Mouse (Mus musculus) midbrain, embryonic 10.5 days (tissue): Measurements from ENCODE around the gene Ctdsp2. TPM values are rescaled to one million over a fixed set of nuclear protein-coding genes. Genes with fewer than 3 reads are reported as not detected.

Experiments used
- DNase-seq: peaks from one replicate; pipeline ENCODE4 v3.0.0-alpha.2; 2017; ENCODE audit warnings: low spot score
- H3K27ac ChIP-seq: fragments of 300-500 bp; sonication (generic); replicated peaks from 2 replicates; pipeline ENCODE4 v1.5.1; 2016; ENCODE audit warnings: mild to moderate bottlenecking
- H3K27me3 ChIP-seq: fragments of 300-500 bp; sonication (generic); 2 replicates; pipeline ENCODE4 v1.6.1; 2016; ENCODE audit warnings: low read depth, mild to moderate bottlenecking; ENCODE audit not compliant: poor library complexity, severe bottlenecking
- H3K36me3 ChIP-seq: fragments of 300-500 bp; sonication (generic); 2 replicates; pipeline ENCODE4 v1.6.1; 2016; ENCODE audit warnings: mild to moderate bottlenecking, moderate library complexity
- H3K4me1 ChIP-seq: fragments of 300-500 bp; sonication (generic); 2 replicates; pipeline ENCODE4 v1.6.1; 2016
- H3K4me3 ChIP-seq: fragments of 300-500 bp; sonication (generic); 2 replicates; pipeline ENCODE4 v1.5.1; 2016; ENCODE audit warnings: mild to moderate bottlenecking, moderate library complexity
- H3K9me3 ChIP-seq: fragments of 300-500 bp; sonication (generic); replicated peaks from 2 replicates; pipeline ENCODE4 v1.6.1; 2016; ENCODE audit warnings: mild to moderate bottlenecking
- WGBS: fragments of 180-500 bp; shearing (Covaris S2); methylation state at CpG from one replicate; pipeline ENCODE4 v1.1.7; 2016; 5-methylcytosine and 5-hydroxymethylcytosine counted together
- microRNA counts: library from miRNA; unstranded; fragments of <30 nt; microRNA quantifications from one replicate; lab custom pipeline; 2017
- microRNA-seq: library from miRNA; unstranded; fragments of <30 nt; microRNA quantifications from one replicate; pipeline ENCODE4, GENCODE M21; 2017
- polyA plus RNA-seq: library from polyadenylated mRNA; unstranded; fragments of >200 nt; fragmentation: Nextera tagmentation; extraction: Ambion mirVana; gene quantifications from 2 replicates; pipeline ENCODE4 v1.2.1, GENCODE M21; 2016

Gene Ctdsp2
- polyA plus RNA-seq, 1 experiment from 2014 or later: 36.8 TPM

- Histone ChIP-seq H3K36me3 (peaks cover 29% of the 10 kb centered on the region), H3K27ac (peak overlapping the region; percentile 89), H3K27me3 (peaks cover 28% of the 10 kb centered on the region), H3K4me3 (peak overlapping the region; percentile 77), H3K4me1 (peaks cover 32% of the 10 kb centered on the region), H3K9me3 (no peaks in the 10 kb centered on the region)
- no peak for DNase-seq
- WGBS: 22% methylated on average over 5 of the region's 5 CpGs
Measured at GRCm38 (mm10) chr10:127042468-127043115, 64.1 kb downstream of the Ctdsp2 start.

GRCm38 (mm10) chr10:127043187-127043586 is 64.7 kb downstream of the Ctdsp2 start:
- Histone ChIP-seq H3K27me3 (peaks cover 34% of the 10 kb centered on the region), H3K36me3 (peaks cover 29% of the 10 kb centered on the region), H3K4me3 (peak overlapping the region; percentile 77; the same call in 1 of the 2 replicates), H3K9me3 (no peaks in the 10 kb centered on the region), H3K27ac (no peak overlapping the region), H3K4me1 (peaks cover 30% of the 10 kb centered on the region)
- DNase-seq: no peak
- WGBS: 60% methylated on average over 6 of the region's 6 CpGs

GRCm38 (mm10) chr10:127047954-127048353 is 69.4 kb downstream of the Ctdsp2 start, which contains the start of gene Cyp27b1:
Cyp27b1 (plus strand) TSS chr10:127048250.
- peaks cover 29% of the 10 kb centered on the region for H3K36me3 ChIP-seq
- DNase-seq: no peak
- peaks cover 25% of the 10 kb centered on the region for H3K4me1 ChIP-seq
- H3K4me3 ChIP-seq: peak within 1 kb of the TSS; percentile 34
- 25% methylated on average over 5 of the region's 5 CpGs for WGBS
- H3K9me3 ChIP-seq: no peaks in the 10 kb centered on the region
- H3K27ac ChIP-seq: no peak within 1 kb of the TSS
- H3K27me3 ChIP-seq: peaks cover 60% of the 10 kb centered on the region

GRCm38 (mm10) chr10:127048608-127049394 is 70.3 kb downstream of the Ctdsp2 start:
- peak; percentile 30 for DNase-seq
- Histone ChIP-seq H3K9me3 (no peaks in the 10 kb centered on the region), H3K27me3 (peaks cover 60% of the 10 kb centered on the region), H3K27ac (no peak overlapping the region), H3K4me1 (peaks cover 18% of the 10 kb centered on the region), H3K36me3 (peaks cover 26% of the 10 kb centered on the region), H3K4me3 (peak overlapping the region; percentile 34)
- WGBS: 6% methylated on average over 35 of the region's 35 CpGs

MicroRNAs within 50 kb of the gene (microRNA counts, 519-probe panel; counts per million panel counts)
- microRNA mmu-miR-26a (lab: Ali Mortazavi, UCI) (not detected), microRNA mmu-miR-546 (lab: Ali Mortazavi, UCI) (not detected)

Small RNAs within 50 kb of the gene (microRNA-seq; reads per million reads assigned to microRNA genes)
- 29.9 reads per million, percentile 36 among the genes with 10 or more reads in this experiment for gene Mir26a-2
- gene Mir546: not detected

Other genes starting within 250 kb of the Ctdsp2 start
- gene Atp23, start 77.4 kb upstream of the Ctdsp2 start, polyA plus RNA-seq: 16.9 and 17.7 TPM in 2 replicates
- 0.36 and 2.2 TPM in 2 replicates for gene Avil, start 22.0 kb downstream of the Ctdsp2 start, polyA plus RNA-seq
- 101 and 107 TPM in 2 replicates for gene Tsfm, start 52.1 kb downstream of the Ctdsp2 start, polyA plus RNA-seq
- gene Mettl1, start 62.7 kb downstream of the Ctdsp2 start, polyA plus RNA-seq: 54.3 and 56.7 TPM in 2 replicates
- gene Eef1akmt3, start 62.8 kb downstream of the Ctdsp2 start, polyA plus RNA-seq: 0.19 and 0.26 TPM in 2 replicates
- 0.07 and 0.22 TPM in 2 replicates for gene Cyp27b1, start 69.5 kb downstream of the Ctdsp2 start, polyA plus RNA-seq
- gene March9, start 81.5 kb downstream of the Ctdsp2 start, polyA plus RNA-seq: 1.3 and 1.7 TPM in 2 replicates
- 2,811 and 2,916 TPM in 2 replicates for gene Cdk4, start 84.8 kb downstream of the Ctdsp2 start, polyA plus RNA-seq
- 197 and 208 TPM in 2 replicates for gene Tspan31, start 91.5 kb downstream of the Ctdsp2 start, polyA plus RNA-seq
- 0.10 and 0.19 TPM in 2 replicates for gene Agap2, start 96.6 kb downstream of the Ctdsp2 start, polyA plus RNA-seq
- 62.3 and 83.0 TPM in 2 replicates for gene Os9, start 142.4 kb downstream of the Ctdsp2 start, polyA plus RNA-seq
- 4.9 and 6.1 TPM in 2 replicates for gene B4galnt1, start 186.5 kb downstream of the Ctdsp2 start, polyA plus RNA-seq
- 0.87 and 1.4 TPM in 2 replicates for gene Slc26a10, start 201.9 kb downstream of the Ctdsp2 start, polyA plus RNA-seq
- 24.8 and 28.7 TPM in 2 replicates for gene Arhgef25, start 211.4 kb downstream of the Ctdsp2 start, polyA plus RNA-seq
- gene Dtx3, start 217.0 kb downstream of the Ctdsp2 start, polyA plus RNA-seq: 119 and 142 TPM in 2 replicates
- 16.5 and 18.1 TPM in 2 replicates for gene Pip4k2c, start 232.9 kb downstream of the Ctdsp2 start, polyA plus RNA-seq